Mouse (Mus musculus): ENCODE measurements around the gene Synj2. TPM values are rescaled to one million over a fixed set of nuclear protein-coding genes. Genes with fewer than 3 reads are reported as not detected.
A peak's percentile ranks its signal among the peaks of the same experiment; 100 is the strongest.

The Synj2 gene
- polyA plus RNA-seq, 1 experiment from 2014 or later = 3.3 TPM

- H3K9me3 ChIP-seq (ENCODE audit: control insufficient read depth, low read length) = no peaks in the 10 kb centered on the region
- TF ChIP-seq EP300 (optimal IDR thresholded peaks at IDR 0.05) (no peak), CTCF (IDR thresholded peaks at IDR 0.05; ENCODE audit: low read depth) (no peak)
- no peak overlapping the region for H3K27ac ChIP-seq (replicated peaks)
- WGBS = 78% methylated on average over 5 of the region's 5 CpGs
- H3K9ac ChIP-seq (ENCODE audit: low read length) = no peak overlapping the region
- H3K27me3 ChIP-seq (ENCODE audit: control insufficient read depth, insufficient read depth, low read length) = no peaks in the 10 kb centered on the region
- peaks cover 11% of the 10 kb centered on the region; the same call in 1 of the 2 replicates for H3K36me3 ChIP-seq (ENCODE audit: control insufficient read depth, insufficient read depth, low read length)
- H3K4me3 ChIP-seq (ENCODE audit: low read depth, low read length) = no peak overlapping the region
- H3K4me2 ChIP-seq (replicated peaks; ENCODE audit: low read depth) = no peak overlapping the region
- no peaks in the 10 kb centered on the region for H3K4me1 ChIP-seq (replicated peaks; ENCODE audit: control insufficient read depth, insufficient read depth)
- ATAC-seq (ENCODE audit: low FRiP score, low TSS enrichment) (no peak), DNase-seq (ENCODE audit: low spot score) (no peak)
Measured at GRCm38 (mm10) chr17:6063532-6063931, 122.5 kb downstream of the Synj2 start.

GRCm38 (mm10) chr17:6066021-6066420 is 124.9 kb downstream of the Synj2 start:
- Histone ChIP-seq H3K36me3 (ENCODE audit: control insufficient read depth, insufficient read depth, low read length) (peaks cover 11% of the 10 kb centered on the region; the same call in 1 of the 2 replicates), H3K9ac (ENCODE audit: low read length) (no peak overlapping the region), H3K27ac (replicated peaks) (no peak overlapping the region), H3K4me2 (replicated peaks; ENCODE audit: low read depth) (no peak overlapping the region), H3K9me3 (ENCODE audit: control insufficient read depth, low read length) (no peaks in the 10 kb centered on the region), H3K4me1 (replicated peaks; ENCODE audit: control insufficient read depth, insufficient read depth) (no peaks in the 10 kb centered on the region), H3K27me3 (ENCODE audit: control insufficient read depth, insufficient read depth, low read length) (no peaks in the 10 kb centered on the region), H3K4me3 (ENCODE audit: low read depth, low read length) (no peak overlapping the region)
- 80% methylated on average over 2 of the region's 2 CpGs for WGBS
- TF ChIP-seq CTCF (IDR thresholded peaks at IDR 0.05; ENCODE audit: low read depth) = no peak
- TF ChIP-seq EP300 (optimal IDR thresholded peaks at IDR 0.05) = no peak
- no peak for ATAC-seq (ENCODE audit: low FRiP score, low TSS enrichment)
- DNase-seq (ENCODE audit: low spot score) = no peak

GRCm38 (mm10) chr17:6067613-6068012 is 126.5 kb downstream of the Synj2 start:
- no peaks in the 10 kb centered on the region for H3K4me1 ChIP-seq (replicated peaks; ENCODE audit: control insufficient read depth, insufficient read depth)
- no peaks in the 10 kb centered on the region for H3K9me3 ChIP-seq (ENCODE audit: control insufficient read depth, low read length)
- H3K9ac ChIP-seq (ENCODE audit: low read length) = no peak overlapping the region
- no peaks in the 10 kb centered on the region for H3K27me3 ChIP-seq (ENCODE audit: control insufficient read depth, insufficient read depth, low read length)
- TF ChIP-seq EP300 (optimal IDR thresholded peaks at IDR 0.05) (no peak), CTCF (IDR thresholded peaks at IDR 0.05; ENCODE audit: low read depth) (no peak)
- no peak for ATAC-seq (ENCODE audit: low FRiP score, low TSS enrichment)
- H3K36me3 ChIP-seq (ENCODE audit: control insufficient read depth, insufficient read depth, low read length) = peaks cover 11% of the 10 kb centered on the region; the same call in 1 of the 2 replicates
- no peak for DNase-seq (ENCODE audit: low spot score)
- H3K4me2 ChIP-seq (replicated peaks; ENCODE audit: low read depth) = no peak overlapping the region
- no peak overlapping the region for H3K4me3 ChIP-seq (ENCODE audit: low read depth, low read length)
- H3K27ac ChIP-seq (replicated peaks) = no peak overlapping the region
- WGBS = 91% methylated on average over 7 of the region's 7 CpGs

- ATAC-seq (ENCODE audit: low FRiP score, low TSS enrichment) = peak; percentile 81
- Histone ChIP-seq H3K4me1 (replicated peaks; ENCODE audit: control insufficient read depth, insufficient read depth) (no peaks in the 10 kb centered on the region), H3K27me3 (ENCODE audit: control insufficient read depth, insufficient read depth, low read length) (no peaks in the 10 kb centered on the region), H3K36me3 (ENCODE audit: control insufficient read depth, insufficient read depth, low read length) (peaks cover 4% of the 10 kb centered on the region; the same call in 1 of the 2 replicates), H3K4me3 (ENCODE audit: low read depth, low read length) (no peak overlapping the region), H3K9me3 (ENCODE audit: control insufficient read depth, low read length) (no peaks in the 10 kb centered on the region), H3K9ac (ENCODE audit: low read length) (no peak overlapping the region), H3K27ac (replicated peaks) (no peak overlapping the region), H3K4me2 (replicated peaks; ENCODE audit: low read depth) (no peak overlapping the region)
- TF ChIP-seq CTCF (IDR thresholded peaks at IDR 0.05; ENCODE audit: low read depth) (no peak), EP300 (optimal IDR thresholded peaks at IDR 0.05) (no peak)
- peak; percentile 23 for DNase-seq (ENCODE audit: low spot score)
- WGBS = 85% methylated on average over 6 of the region's 6 CpGs
Measured at GRCm38 (mm10) chr17:6069866-6070265, 128.8 kb downstream of the Synj2 start.

GRCm38 (mm10) chr17:6073405-6073804 is 132.3 kb downstream of the Synj2 start:
- WGBS = 73% methylated on average over 7 of the region's 7 CpGs
- Histone ChIP-seq H3K4me3 (ENCODE audit: low read depth, low read length) (no peak overlapping the region), H3K27ac (replicated peaks) (no peak overlapping the region), H3K9me3 (ENCODE audit: control insufficient read depth, low read length) (no peaks in the 10 kb centered on the region), H3K4me1 (replicated peaks; ENCODE audit: control insufficient read depth, insufficient read depth) (no peaks in the 10 kb centered on the region), H3K27me3 (ENCODE audit: control insufficient read depth, insufficient read depth, low read length) (no peaks in the 10 kb centered on the region), H3K36me3 (ENCODE audit: control insufficient read depth, insufficient read depth, low read length) (peaks cover 2% of the 10 kb centered on the region; the same call in 1 of the 2 replicates), H3K9ac (ENCODE audit: low read length) (no peak overlapping the region), H3K4me2 (replicated peaks; ENCODE audit: low read depth) (no peak overlapping the region)
- ATAC-seq (ENCODE audit: low FRiP score, low TSS enrichment) = no peak
- TF ChIP-seq EP300 (optimal IDR thresholded peaks at IDR 0.05) (no peak), CTCF (IDR thresholded peaks at IDR 0.05; ENCODE audit: low read depth) (no peak)
- no peak for DNase-seq (ENCODE audit: low spot score)

GRCm38 (mm10) chr17:6079287-6080122 is 138.4 kb downstream of the Synj2 start, which contains the start of the genes Serac1 and Gtf2h5:
TSS of gene Serac1 (minus strand) at chr17:6079741.
TSS of gene Gtf2h5 (plus strand) at chr17:6079786.
- under 1% methylated on average over 68 of the region's 70 CpGs for WGBS
- Histone ChIP-seq H3K9ac (ENCODE audit: low read length) (peak within 1 kb of the TSS; percentile 87), H3K4me2 (replicated peaks; ENCODE audit: low read depth) (peak within 1 kb of the TSS; percentile 83), H3K27ac (replicated peaks) (peak within 1 kb of the TSS; percentile 91), H3K4me1 (replicated peaks; ENCODE audit: control insufficient read depth, insufficient read depth) (no peaks in the 10 kb centered on the region), H3K9me3 (ENCODE audit: control insufficient read depth, low read length) (no peaks in the 10 kb centered on the region), H3K4me3 (ENCODE audit: low read depth, low read length) (peak within 1 kb of the TSS; percentile 86), H3K36me3 (ENCODE audit: control insufficient read depth, insufficient read depth, low read length) (peaks cover 6% of the 10 kb centered on the region; the same call in 1 of the 2 replicates), H3K27me3 (ENCODE audit: control insufficient read depth, insufficient read depth, low read length) (no peaks in the 10 kb centered on the region)
- DNase-seq (ENCODE audit: low spot score) = peak; percentile 98
- no peak for TF ChIP-seq EP300 (optimal IDR thresholded peaks at IDR 0.05)
- peak; percentile 30; the same call in 1 of the 2 replicates for TF ChIP-seq CTCF (IDR thresholded peaks at IDR 0.05; ENCODE audit: low read depth)
- peak; percentile 99 for ATAC-seq (ENCODE audit: low FRiP score, low TSS enrichment)

Data from stomach, postnatal 0 days (tissue).